Mouse (Mus musculus) retina, postnatal 7 days (tissue): ENCODE measurements around the gene Samd14.
A peak's percentile ranks its signal among the peaks of the same experiment; 100 is the strongest.

ENCODE experiments used
- DNase-seq: peaks from one replicate; pipeline ENCODE4 v3.0.0-alpha.2; 2012; ENCODE audit warnings: low read depth, low spot score

Samd14 gene

DNA sequence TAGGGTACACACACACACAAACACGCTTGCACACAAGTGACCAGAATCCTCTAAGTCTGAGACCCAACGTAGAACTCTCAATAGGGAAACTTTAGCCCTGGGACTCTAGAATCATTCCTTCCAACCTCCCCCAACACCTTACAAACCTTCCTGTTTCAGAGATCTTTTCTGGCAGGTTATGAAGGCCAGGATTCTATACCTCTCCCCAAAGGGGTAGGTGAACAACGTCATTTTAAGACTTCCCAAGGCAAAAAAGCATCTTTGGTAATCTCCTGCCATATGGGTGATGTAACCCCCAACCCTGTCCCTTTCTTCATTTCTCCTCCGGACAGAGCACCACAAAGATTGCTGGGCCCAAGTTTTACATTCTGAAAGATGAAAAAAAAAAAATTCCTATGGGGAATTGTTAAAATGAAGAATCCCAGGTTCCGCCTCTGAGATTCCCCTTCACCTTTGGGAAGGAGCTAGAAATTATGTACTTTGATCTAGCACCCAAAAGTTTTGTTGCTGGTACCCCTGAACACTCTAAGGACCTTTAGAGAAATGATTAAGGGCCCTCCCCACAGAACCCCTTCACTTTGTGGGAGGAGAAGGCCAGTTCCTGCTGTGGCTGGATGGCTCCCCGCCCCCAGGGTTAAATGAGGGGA lies 19.5 kb upstream of the Samd14 start:
- DNase-seq = no peak

DNA sequence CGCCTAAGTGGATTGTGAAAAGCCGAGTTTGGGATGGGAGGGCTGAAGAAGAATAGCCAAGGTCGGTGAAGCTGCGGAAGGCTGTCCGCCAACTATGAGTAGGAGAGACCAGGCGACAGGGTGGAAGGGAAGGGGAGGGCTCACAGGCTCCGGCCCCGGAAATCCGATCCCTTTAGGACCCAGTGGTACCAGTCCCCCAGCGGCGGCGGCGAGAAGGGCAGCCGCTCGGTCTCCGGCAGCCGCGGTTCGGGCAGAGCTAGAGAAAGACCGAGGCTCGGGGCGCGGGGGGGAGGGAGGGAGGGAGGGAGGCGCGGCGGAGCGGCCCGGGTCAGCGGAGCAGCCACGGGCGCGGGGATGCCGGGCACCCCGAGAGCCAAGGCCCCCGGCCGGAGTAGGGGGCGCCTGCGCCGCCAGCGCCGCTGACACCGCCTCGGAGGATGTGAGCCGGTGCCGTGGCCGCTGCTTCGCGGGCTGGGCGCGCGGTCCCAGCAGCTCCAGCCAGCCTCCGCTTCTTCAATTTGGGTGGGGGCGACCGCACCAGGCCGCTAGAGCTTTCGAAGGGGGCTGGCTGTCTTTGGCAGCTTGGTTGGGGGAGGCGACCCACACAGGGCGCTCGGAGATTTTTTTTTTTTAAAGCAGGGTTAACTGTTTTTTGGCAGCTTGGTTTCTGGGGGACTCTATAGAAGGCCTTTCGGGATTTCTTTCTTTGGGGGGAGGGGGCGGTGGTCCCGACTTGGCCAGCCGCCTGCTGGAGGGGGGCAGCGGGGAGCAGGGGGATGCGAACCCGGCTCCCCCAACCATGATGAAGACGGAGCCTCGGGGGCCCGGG lies 18.7 kb upstream of the Samd14 start, which contains the start of gene Ppp1r9b:
Ppp1r9b (plus strand) TSS at position 287 of the 829 bp plus-strand sequence.
- DNase-seq = peak; percentile 81

DNA sequence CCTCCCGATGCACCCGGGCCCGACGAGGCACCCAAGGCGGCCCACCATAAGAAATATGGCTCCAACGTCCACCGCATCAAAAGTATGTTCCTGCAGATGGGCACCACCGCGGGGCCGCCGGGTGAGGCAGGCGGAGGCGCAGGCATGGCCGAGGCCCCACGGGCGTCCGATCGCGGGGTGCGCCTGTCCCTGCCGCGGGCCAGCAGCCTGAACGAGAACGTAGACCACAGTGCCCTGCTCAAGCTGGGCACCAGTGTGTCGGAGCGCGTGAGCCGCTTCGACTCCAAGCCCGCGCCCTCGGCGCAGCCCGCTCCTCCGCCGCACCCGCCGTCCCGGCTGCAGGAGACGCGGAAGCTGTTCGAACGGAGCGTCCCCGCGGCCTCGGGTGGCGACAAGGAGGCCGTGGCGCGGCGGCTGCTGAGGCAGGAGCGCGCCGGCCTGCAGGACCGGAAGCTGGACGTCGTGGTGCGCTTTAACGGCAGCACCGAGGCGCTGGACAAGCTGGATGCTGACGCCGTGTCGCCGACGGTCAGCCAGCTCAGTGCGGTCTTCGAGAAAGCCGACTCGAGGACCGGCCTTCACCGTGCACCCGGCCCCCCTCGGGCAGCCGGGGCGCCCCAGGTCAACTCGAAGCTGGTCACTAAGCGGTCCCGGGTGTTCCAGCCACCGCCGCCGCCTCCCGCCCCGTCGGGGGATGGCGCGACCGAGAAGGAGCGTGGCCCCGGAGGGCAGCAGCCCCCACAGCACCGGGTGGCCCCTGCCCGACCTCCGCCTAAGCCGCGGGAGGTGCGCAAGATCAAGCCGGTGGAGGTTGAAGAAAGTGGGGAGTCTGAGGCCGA lies 17.8 kb upstream of the Samd14 start:
- no peak for DNase-seq

DNA sequence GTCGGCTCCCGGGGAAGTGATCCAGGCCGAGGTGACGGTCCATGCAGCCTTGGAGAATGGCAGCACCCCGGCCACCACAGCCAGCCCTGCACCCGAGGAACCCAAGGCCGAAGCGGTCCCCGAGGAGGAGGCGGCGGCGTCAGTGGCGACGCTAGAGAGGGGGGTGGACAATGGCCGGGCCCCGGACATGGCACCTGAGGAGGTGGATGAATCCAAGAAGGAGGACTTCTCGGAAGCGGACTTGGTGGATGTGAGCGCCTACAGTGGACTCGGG lies 17.3 kb upstream of the Samd14 start:
- no peak for DNase-seq

DNA sequence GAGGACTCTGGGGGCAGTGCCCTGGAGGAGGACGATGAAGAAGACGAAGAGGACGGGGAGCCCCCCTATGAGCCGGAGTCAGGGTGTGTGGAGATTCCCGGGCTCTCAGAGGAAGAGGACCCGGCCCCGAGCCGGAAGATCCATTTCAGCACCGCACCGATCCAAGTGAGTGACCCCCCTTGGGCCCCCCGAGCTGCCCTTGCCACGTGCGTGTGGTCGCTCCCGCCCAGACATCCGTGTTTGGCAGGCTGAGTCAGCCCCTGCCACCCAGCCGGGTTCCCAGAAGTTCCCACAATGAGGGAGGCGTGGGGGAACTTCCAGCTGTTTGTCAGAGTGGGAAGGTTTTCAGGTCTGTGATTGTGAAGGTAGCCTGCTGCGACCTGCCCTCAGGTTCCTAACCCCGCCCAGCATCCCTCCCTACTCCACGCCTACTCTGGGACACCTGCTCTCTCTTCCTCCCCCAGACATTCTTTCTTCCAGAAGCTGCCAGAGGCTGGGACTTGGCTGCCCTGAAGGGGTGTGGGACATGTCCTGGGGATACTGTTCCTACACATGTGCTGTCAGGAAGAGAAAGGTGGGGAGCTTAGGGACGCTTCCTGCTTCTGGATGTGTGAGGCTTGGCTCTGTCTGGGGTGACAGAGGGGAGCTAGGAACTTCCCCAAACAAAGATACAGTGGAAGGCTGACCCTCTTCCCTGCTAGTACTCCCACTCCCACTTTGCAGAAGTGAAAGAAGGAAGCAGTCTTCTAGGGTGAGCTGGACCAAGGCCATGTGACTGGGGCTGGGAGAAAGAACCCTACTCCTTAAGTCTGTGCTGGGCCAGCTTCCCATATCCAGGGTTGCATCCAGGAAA lies 16.7 kb upstream of the Samd14 start:
- DNase-seq = no peak

DNA sequence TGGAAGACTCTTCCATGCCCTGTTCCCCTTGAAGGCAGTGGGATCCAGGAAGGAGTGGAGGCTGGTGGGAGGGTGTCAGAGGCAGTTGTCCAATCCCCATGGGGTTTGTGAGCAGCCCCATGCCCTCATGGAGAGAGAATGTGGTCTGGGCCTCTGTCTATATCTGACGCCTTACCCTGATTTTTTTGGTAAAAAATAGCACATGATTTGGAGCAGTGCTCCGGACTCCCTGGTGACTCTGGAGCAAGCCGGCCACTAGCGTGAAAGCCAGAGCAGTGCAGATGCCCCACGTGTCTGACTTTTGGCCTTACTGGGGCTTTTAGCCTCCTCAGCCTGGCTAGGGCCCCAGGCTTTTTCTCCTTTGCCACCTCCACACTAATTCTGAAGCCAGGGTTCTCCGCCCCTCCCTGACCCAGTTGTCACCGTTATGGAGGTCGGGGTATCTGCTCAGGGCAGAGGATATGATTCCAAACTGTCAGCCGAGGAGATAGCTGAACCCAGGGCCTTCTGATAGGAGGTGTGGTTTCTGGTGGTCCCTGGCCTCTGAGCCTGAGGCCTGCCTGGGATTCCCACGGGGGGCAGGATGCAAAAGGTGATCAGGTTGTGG lies 15.4 kb upstream of the Samd14 start:
- no peak for DNase-seq

DNA sequence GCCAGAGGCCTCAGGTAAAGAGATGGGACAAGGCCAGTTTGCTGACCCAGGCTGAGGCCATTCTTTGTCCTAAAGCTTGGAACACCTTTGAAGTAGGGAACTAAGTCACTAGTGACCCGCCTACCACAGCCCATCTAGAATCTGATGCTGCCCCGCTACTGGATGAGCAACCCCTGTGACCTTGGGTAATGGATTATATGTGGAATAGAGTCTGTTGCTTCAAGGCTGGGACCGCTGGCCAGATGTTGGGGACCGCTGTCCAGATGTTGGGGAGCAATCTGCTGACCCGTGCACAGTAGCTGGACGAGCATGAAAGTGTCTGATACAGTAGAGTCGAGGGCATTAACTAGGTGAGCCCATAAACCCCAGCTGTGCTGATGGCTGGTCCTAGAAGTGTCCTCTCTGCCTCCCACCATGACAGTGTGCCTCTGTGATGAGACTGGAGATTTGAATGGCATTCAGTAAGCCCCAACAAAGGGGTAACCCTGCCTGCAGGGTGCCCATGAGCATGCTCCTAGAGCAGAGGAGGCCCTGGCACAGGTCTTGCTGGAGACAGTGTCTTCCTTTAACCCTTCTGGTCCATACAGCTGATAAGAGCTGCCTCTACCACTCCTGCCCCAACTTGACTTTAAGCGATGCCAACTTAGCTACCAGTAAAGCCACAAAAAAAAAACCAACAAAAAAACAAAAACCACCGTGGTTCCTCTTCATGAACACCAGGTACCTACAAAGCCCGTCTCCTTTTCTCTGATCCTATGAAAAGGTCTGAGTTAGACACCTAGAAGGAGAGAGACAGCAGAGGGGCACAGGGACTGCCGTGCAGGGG lies 14.5 kb upstream of the Samd14 start:
- no peak for DNase-seq

DNA sequence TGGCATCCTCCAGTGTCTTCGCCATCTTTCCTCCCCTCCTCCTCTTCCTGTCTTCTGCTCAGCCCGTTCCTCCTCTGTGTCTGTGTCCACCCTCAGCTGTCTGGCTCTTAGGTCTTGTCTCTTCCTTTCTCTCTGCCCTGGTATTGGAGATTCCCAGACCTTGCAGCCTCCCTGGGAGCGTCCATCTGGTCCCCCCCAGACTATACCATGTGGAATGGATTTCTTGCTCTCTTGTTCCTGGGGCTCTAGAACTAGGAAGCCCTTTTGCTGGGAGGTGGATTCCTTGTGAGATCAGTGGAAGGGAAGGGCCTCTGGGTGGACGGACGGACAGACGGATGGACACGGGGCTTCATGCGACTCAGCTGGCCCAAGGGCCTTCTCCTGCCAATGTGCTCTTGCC lies 13.6 kb upstream of the Samd14 start:
- no peak for DNase-seq

DNA sequence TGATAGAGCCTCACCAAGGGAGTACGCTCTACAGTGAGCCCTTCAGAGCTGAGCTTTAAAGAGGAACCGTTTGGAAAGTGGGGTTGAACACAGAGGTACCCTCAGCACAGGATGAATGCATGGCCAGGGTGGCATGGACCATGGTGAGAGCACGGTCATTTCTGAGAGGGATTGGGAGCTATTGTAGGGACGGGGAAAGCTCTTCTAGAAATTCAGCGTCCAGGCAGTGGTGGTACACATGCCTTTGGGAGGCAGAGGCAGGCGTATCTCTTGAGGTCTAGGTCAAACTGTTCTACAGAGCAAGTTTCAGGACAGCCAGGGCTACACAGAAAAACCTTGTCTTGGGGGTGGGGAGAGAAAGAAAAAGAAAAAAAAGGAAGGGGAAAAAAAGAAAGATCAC lies 12.7 kb upstream of the Samd14 start:
- DNase-seq = no peak

DNA sequence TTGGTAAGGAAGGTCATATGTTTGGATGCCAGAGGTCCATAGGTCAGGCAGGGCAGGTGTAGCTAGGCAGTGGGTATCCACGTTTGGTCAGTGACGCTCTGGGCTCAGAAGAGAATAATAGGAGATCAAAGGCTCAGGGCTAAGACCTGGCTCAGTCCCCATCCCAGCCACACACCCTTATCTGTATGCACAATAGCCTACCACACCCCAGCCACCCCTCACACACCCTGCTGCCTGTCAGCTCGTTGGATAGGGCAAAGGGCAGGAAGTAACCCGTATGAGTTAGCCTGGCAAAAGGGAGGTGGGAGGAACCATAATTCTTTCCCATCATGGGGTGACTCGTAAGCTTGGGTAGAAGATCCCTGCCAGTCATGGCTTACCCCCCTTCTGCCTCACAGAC lies 12.1 kb upstream of the Samd14 start:
- DNase-seq = no peak

DNA sequence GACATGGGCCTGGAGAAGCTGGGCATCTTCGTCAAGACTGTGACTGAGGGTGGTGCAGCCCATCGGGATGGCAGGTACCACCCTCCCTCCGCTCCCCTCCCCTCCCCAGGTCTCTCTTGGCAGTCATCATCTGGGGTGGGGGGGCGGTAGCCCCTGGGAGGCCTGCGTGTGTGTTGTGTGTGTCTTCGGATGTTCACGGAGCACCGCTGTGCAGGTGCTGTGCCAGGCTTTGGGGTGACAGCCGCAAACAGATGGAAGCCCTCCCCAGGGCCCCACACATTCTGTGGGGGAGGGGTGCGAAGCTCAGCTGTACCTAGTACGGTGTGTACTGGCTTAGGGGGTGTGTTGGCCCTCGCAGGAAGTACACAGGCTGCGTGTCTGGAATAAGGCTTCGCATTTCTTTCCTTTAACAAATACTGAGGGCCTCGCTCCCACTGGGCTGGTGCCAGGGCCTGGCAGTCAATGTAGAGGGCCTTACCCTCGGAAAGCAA lies 11.6 kb upstream of the Samd14 start:
- DNase-seq = no peak

DNA sequence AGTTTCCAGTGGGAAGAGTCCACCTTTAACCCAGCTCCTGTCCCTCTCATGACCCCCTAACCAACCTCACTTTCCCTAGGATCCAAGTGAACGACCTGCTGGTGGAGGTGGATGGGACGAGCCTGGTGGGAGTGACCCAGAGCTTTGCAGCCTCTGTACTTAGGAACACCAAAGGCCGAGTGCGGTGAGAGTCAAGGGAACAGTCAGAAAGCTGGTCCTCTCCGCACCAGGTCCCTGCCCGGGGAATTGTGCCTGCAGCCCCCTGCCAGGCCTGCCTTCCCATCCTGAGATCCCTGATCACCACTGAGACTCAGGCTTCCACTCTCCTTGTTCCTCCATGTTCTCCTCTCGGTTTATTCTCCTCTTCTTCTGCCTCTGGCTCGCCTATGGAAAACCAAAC lies 9.6 kb upstream of the Samd14 start:
- DNase-seq = no peak

DNA sequence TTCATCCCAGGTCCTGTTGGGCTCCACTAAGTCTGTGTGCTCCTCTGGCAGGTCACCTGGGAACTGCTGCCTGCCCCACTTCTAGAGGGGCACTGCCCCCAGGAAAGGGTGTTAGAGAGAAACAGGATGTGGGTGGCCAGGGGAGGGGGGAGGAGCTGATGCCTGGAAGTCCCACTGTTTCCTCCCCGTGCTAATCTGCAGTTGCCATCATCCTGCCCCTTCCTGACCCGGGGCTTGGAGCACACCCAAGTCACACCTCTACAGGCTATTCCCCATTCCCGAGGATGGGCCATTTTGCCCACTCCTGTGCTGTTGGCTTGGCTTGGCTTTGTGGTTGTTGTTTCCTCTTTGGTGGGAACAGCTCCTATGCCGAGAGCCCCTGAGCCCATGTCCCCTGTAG lies 9.1 kb upstream of the Samd14 start:
- no peak for DNase-seq

DNA sequence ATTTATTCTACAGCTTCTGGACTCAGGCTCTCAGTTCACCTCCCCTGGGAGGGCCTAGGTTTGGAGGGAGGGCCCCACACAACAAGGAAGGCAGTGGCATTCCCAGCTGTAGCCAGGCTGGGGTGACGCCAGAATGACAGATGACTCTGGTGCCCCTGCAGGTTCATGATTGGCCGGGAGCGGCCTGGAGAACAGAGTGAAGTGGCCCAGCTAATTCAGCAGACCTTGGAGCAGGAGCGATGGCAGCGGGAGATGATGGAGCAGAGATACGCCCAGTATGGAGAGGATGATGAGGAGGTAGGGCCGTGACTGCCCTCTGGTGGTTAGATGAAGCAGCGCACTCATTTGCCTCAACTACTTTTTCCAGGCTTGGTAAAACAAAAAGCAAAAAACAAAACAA lies 8.6 kb upstream of the Samd14 start:
- DNase-seq = no peak

DNA sequence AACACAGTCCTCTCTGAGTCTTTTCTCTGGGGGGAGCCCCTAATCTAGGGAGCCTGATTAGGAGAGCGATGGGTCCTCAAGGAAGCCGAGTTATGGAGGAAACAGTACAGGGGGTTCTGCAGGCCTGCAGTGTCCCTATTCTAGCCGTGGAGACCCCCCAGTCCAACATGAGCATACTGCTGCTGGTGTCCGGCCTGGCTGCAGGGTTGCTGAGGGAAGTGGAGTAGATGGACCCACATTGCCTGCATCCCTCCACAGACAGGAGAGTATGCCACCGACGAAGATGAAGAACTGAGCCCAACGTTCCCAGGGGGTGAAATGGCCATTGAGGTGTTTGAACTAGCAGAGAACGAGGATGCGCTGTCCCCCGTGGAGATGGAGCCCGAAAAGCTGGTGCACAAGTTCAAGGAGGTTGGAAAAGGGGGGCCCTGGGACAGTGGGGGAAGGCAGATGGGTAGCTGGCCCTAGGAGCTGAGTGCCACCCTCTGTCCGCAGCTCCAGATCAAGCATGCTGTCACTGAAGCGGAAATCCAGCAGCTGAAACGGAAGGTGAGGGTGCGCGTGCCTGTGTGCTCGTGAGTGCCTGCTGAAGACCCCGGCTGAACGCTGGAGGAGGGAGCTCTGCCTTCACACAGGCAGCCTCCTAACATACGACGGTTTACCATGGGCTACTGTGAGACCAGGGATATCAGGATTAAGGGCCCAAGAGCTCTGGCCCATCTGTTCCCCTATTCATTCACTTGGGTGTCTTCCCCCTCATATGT lies 7.9 kb upstream of the Samd14 start:
- no peak for DNase-seq

DNA sequence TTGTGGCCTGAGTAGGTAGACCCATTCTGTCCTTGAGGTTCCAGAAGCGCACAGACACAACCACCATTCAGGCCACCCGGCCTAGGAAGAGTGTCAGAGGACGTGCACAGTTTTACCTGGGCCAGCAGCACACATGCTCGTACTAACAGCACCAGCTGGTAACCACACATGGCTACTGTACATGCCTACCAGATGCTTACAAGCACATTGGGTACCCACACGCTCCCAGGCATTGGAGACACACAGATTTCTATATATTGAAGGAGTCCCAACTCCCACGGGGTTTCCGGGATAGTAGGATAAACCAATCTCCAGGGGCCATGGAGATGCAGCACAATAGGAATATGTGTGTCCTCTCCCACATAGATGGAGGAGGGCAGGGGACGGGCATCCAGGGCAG lies 7.0 kb upstream of the Samd14 start:
- no peak for DNase-seq

DNA sequence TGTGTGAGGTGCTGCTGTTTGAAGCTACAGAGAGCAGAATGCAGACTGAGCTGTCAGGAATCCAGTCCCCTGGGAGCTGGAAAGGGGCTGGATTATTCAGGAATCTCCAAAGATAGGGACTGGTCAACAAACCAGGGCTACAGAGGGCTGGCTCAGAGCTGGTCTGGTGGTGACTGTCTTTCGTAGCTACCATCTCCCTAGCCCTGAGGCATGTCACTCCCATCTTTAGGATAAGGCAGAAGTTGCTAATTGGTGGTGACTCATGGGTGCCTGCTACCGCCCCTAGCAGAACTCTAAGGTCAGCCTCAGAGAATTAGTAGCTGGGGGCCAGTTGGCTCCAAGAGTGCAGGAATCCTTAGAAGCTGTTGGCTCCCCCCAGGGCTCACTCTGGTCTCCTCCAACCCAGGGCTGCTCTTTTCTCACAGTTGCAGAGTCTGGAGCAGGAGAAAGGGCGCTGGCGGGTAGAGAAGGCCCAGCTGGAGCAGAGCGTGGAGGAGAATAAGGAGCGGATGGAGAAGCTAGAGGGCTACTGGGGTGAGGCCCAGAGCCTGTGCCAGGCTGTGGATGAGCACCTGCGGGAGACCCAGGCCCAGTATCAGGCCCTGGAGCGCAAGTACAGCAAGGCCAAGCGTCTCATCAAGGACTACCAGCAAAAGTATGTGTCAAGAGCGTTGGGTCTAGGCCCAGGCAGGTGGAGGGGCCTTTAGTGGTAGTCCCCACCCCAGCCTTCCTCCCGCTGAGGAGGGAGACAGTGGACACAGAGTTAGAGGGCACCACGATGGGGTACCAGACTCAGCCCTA lies 5.3 kb upstream of the Samd14 start:
- DNase-seq = no peak

DNA sequence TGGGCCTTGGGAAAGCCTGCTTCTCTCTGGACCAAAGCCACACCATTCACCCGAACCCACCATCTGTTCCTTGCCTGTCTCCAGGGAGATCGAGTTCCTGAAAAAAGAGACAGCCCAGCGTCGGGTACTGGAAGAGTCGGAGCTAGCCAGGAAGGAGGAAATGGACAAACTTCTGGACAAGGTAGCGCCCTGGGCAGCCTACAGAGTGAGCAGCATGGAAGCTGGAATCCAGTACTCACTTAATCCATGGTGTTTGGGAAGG lies 4.8 kb upstream of the Samd14 start:
- no peak for DNase-seq

DNA sequence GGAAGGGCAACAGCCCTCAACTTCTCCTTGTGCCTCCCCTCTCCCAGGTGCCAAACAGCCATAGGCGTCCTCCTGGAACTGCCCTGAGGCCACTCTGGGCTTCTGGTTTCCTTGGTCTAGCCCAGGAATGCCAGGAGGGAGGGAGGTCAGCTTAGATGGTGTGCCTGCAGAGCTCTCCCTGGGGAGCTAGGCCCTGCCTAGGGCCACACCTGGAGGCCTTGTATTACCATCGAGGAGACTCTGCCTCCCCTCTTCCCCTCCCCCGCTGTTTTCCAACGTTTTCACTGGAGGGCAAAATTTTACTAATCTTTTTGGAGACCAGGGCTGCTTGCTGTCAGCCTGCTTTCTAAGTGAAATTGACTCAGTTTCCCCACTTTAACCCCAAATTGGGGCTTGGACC lies 3.6 kb upstream of the Samd14 start:
- no peak for DNase-seq
